Mouse (Mus musculus) ES-E14 (cell line): ENCODE results near the gene Pacsin3.

Source experiments
- HCFC1 ChIP-seq: IDR thresholded peaks from 2 replicates; pipeline ENCODE4 v1.6.1; 2012; ENCODE audit warnings: low read length, inconsistent platforms, borderline replicate concordance; ENCODE audit not compliant: insufficient read depth
- MAFK ChIP-seq: IDR thresholded peaks from 2 replicates; pipeline ENCODE4 v1.6.1; 2014; ENCODE audit warnings: mild to moderate bottlenecking, low read depth, low read length, inconsistent platforms; ENCODE audit not compliant: insufficient read depth
- ZNF384 ChIP-seq: IDR thresholded peaks from 2 replicates; pipeline ENCODE4 v1.6.1; 2012; ENCODE audit warnings: low read depth, low read length, inconsistent platforms

DNA sequence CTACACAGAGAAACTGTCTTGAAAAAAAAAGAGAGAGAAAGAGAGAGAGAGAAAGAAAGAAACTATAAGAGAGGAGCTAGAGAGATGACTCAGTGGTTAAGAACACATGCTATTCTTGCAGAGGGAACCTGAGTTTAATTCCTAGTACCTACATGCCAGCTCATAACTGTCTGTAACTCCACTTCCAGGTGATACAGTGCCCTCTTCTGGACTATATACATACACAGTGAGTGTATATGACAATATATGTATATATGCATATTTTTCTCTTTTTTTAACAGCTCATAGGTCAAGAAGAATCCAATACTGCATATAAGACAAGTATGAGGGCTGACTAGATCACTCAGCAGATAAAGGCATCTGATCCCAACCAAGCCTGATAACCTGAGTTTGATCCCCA, 42.4 kb upstream of the Pacsin3 start:
- TF ChIP-seq HCFC1, result no peak
- TF ChIP-seq MAFK, result no peak
- no peak for TF ChIP-seq ZNF384
